Mouse (Mus musculus) forebrain, embryonic 12.5 days (tissue): ENCODE results near the gene Sfxn2. TPM values are rescaled to one million over a fixed set of nuclear protein-coding genes. Genes with fewer than 3 reads are reported as not detected.

Experiments
- ATAC-seq: fragments of 200-750 bp; cut with Nextera tagmentation; 2 replicates; pipeline ENCODE4 v1.8.0; 2017; ENCODE audit warnings: moderate TSS enrichment; ENCODE audit not compliant: low FRiP score
- H3K27ac ChIP-seq: fragments of 300-500 bp; sonication (generic); 2 replicates; pipeline ENCODE4 v1.5.1; 2016; ENCODE audit warnings: mild to moderate bottlenecking
- H3K27me3 ChIP-seq: fragments of 300-500 bp; sonication (generic); 2 replicates; pipeline ENCODE4 v1.6.1; 2016; ENCODE audit warnings: mild to moderate bottlenecking
- H3K36me3 ChIP-seq: fragments of 300-500 bp; sonication (generic); replicated peaks from 2 replicates; pipeline ENCODE4 v1.6.1; 2016; ENCODE audit warnings: mild to moderate bottlenecking
- H3K4me1 ChIP-seq: fragments of 300-500 bp; sonication (generic); 2 replicates; pipeline ENCODE4 v1.6.1; 2016
- H3K4me2 ChIP-seq: fragments of 300-500 bp; sonication (generic); 2 replicates; pipeline ENCODE4 v1.6.1; 2016; ENCODE audit warnings: mild to moderate bottlenecking, moderate library complexity
- H3K4me3 ChIP-seq: fragments of 300-500 bp; sonication (generic); replicated peaks from 2 replicates; pipeline ENCODE4 v1.5.1; 2016; ENCODE audit warnings: mild to moderate bottlenecking
- H3K9ac ChIP-seq: fragments of 300-500 bp; sonication (generic); 2 replicates; pipeline ENCODE4 v1.6.1; 2016; ENCODE audit warnings: mild to moderate bottlenecking
- H3K9me3 ChIP-seq: fragments of 300-500 bp; sonication (generic); 2 replicates; pipeline ENCODE4 v1.6.1; 2016
- WGBS: fragments of 180-500 bp; shearing (Covaris S2); methylation state at CpG from one replicate; pipeline ENCODE4 v1.1.7; 2016; 5-methylcytosine and 5-hydroxymethylcytosine counted together
- polyA plus RNA-seq: library from polyadenylated mRNA; unstranded; fragments of >200 nt; fragmentation: Nextera tagmentation; extraction: Ambion mirVana; gene quantifications from 2 replicates; pipeline ENCODE4 v1.2.1, GENCODE M21; 2016

Sfxn2 gene
- polyA plus RNA-seq, 1 experiment from 2014 or later: 12.2 TPM

GRCm38 (mm10) chr19:46531071-46532030 is 41.8 kb upstream of the Sfxn2 start:
- WGBS: 6% methylated on average over 16 of the region's 16 CpGs

GRCm38 (mm10) chr19:46532031-46532688 is 41.0 kb upstream of the Sfxn2 start:
- peak overlapping the region; percentile 65; the same call in 1 of the 2 replicates for H3K27ac ChIP-seq
- H3K4me1 ChIP-seq: peaks cover 76% of the 10 kb centered on the region
- no peak for ATAC-seq
- no peak overlapping the region for H3K4me3 ChIP-seq
- H3K9me3 ChIP-seq: no peaks in the 10 kb centered on the region
- H3K4me2 ChIP-seq: no peak overlapping the region
- H3K36me3 ChIP-seq: peaks cover 9% of the 10 kb centered on the region; the same call in 1 of the 2 replicates
- H3K9ac ChIP-seq: no peak overlapping the region
- WGBS: 8% methylated on average over 10 of the region's 10 CpGs
- H3K27me3 ChIP-seq: no peaks in the 10 kb centered on the region

More at GRCm38 (mm10) chr19:46531071-46532030, 41.8 kb upstream of the Sfxn2 start:
- peak overlapping the region; percentile 40 for H3K9ac ChIP-seq
- H3K27ac ChIP-seq: peak overlapping the region; percentile 95
- no peak overlapping the region for H3K4me3 ChIP-seq
- peak overlapping the region; percentile 8; the same call in 1 of the 2 replicates for H3K4me2 ChIP-seq
- no peaks in the 10 kb centered on the region for H3K9me3 ChIP-seq
- no peaks in the 10 kb centered on the region for H3K27me3 ChIP-seq
- ATAC-seq: no peak
- H3K36me3 ChIP-seq: peaks cover 8% of the 10 kb centered on the region; the same call in 1 of the 2 replicates
- H3K4me1 ChIP-seq: peaks cover 83% of the 10 kb centered on the region

- no peaks in the 10 kb centered on the region for H3K27me3 ChIP-seq
- WGBS: 51% methylated on average over 4 of the region's 4 CpGs
- H3K4me2 ChIP-seq: no peak overlapping the region
- H3K27ac ChIP-seq: peak overlapping the region; percentile 25; the same call in 1 of the 2 replicates
- H3K36me3 ChIP-seq: peaks cover 9% of the 10 kb centered on the region; the same call in 1 of the 2 replicates
- no peaks in the 10 kb centered on the region for H3K9me3 ChIP-seq
- peaks cover 67% of the 10 kb centered on the region for H3K4me1 ChIP-seq
- no peak for ATAC-seq
- no peak overlapping the region for H3K4me3 ChIP-seq
- H3K9ac ChIP-seq: no peak overlapping the region
Observed at GRCm38 (mm10) chr19:46533066-46533465, 40.1 kb upstream of the Sfxn2 start.

- Histone ChIP-seq H3K9me3 (no peaks in the 10 kb centered on the region), H3K9ac (no peak overlapping the region), H3K27me3 (no peaks in the 10 kb centered on the region), H3K27ac (0 out of 2 replicates have a peak overlapping the region, but pooled peaks have one; percentile 25), H3K4me2 (no peak overlapping the region), H3K36me3 (peaks cover 9% of the 10 kb centered on the region; the same call in 1 of the 2 replicates), H3K4me3 (no peak overlapping the region), H3K4me1 (peaks cover 63% of the 10 kb centered on the region)
- WGBS: 71% methylated on average over 5 of the region's 5 CpGs
- ATAC-seq: no peak
Observed at GRCm38 (mm10) chr19:46533525-46533924, 39.6 kb upstream of the Sfxn2 start.

- H3K36me3 ChIP-seq: peaks cover 13% of the 10 kb centered on the region
- no peak for ATAC-seq
- no peak overlapping the region for H3K4me3 ChIP-seq
- H3K4me2 ChIP-seq: no peak overlapping the region
- no peak overlapping the region for H3K9ac ChIP-seq
- H3K27me3 ChIP-seq: no peaks in the 10 kb centered on the region
- H3K4me1 ChIP-seq: peaks cover 52% of the 10 kb centered on the region
- H3K27ac ChIP-seq: no peak overlapping the region
- H3K9me3 ChIP-seq: no peaks in the 10 kb centered on the region
- 53% methylated on average over 6 of the region's 6 CpGs for WGBS
Observed at GRCm38 (mm10) chr19:46534542-46535098, 38.5 kb upstream of the Sfxn2 start.

- Histone ChIP-seq H3K36me3 (peaks cover 41% of the 10 kb centered on the region), H3K27me3 (no peaks in the 10 kb centered on the region), H3K4me2 (no peak overlapping the region), H3K9ac (no peak overlapping the region), H3K4me3 (no peak overlapping the region), H3K9me3 (no peaks in the 10 kb centered on the region; the same call in 1 of the 2 replicates), H3K27ac (no peak overlapping the region), H3K4me1 (peaks cover 24% of the 10 kb centered on the region)
- no peak for ATAC-seq
- 92% methylated on average over 9 of the region's 9 CpGs for WGBS
Observed at GRCm38 (mm10) chr19:46537357-46537756, 35.8 kb upstream of the Sfxn2 start.

GRCm38 (mm10) chr19:46538213-46538612 is 35.0 kb upstream of the Sfxn2 start:
- no peak overlapping the region for H3K9ac ChIP-seq
- H3K4me3 ChIP-seq: no peak overlapping the region
- H3K4me2 ChIP-seq: no peak overlapping the region
- H3K9me3 ChIP-seq: no peaks in the 10 kb centered on the region; the same call in 1 of the 2 replicates
- no peaks in the 10 kb centered on the region for H3K27me3 ChIP-seq
- no peak for ATAC-seq
- peaks cover 49% of the 10 kb centered on the region for H3K36me3 ChIP-seq
- no peak overlapping the region for H3K27ac ChIP-seq
- WGBS: 88% methylated on average over 6 of the region's 6 CpGs
- H3K4me1 ChIP-seq: peaks cover 16% of the 10 kb centered on the region

GRCm38 (mm10) chr19:46542750-46543149 is 30.4 kb upstream of the Sfxn2 start:
- no peak for ATAC-seq
- no peaks in the 10 kb centered on the region for H3K27me3 ChIP-seq
- peaks cover 57% of the 10 kb centered on the region for H3K36me3 ChIP-seq
- no peaks in the 10 kb centered on the region; the same call in 1 of the 2 replicates for H3K9me3 ChIP-seq
- 88% methylated on average over 8 of the region's 8 CpGs for WGBS
- H3K27ac ChIP-seq: no peak overlapping the region
- H3K4me1 ChIP-seq: peaks cover 5% of the 10 kb centered on the region; the same call in 1 of the 2 replicates
- H3K4me2 ChIP-seq: no peak overlapping the region
- no peak overlapping the region for H3K9ac ChIP-seq
- H3K4me3 ChIP-seq: no peak overlapping the region

- Histone ChIP-seq H3K9ac (no peak overlapping the region), H3K4me2 (no peak overlapping the region), H3K4me3 (no peak overlapping the region), H3K9me3 (no peaks in the 10 kb centered on the region), H3K27me3 (no peaks in the 10 kb centered on the region), H3K4me1 (peaks cover 11% of the 10 kb centered on the region; the same call in 1 of the 2 replicates), H3K36me3 (peaks cover 56% of the 10 kb centered on the region), H3K27ac (peak overlapping the region; percentile 75)
- ATAC-seq: no peak
- WGBS: 70% methylated on average over 6 of the region's 6 CpGs
Observed at GRCm38 (mm10) chr19:46547565-46547964, 25.6 kb upstream of the Sfxn2 start.

- no peaks in the 10 kb centered on the region for H3K9me3 ChIP-seq
- ATAC-seq: no peak
- peaks cover 11% of the 10 kb centered on the region; the same call in 1 of the 2 replicates for H3K4me1 ChIP-seq
- WGBS: 57% methylated on average over 10 of the region's 10 CpGs
- peaks cover 51% of the 10 kb centered on the region for H3K36me3 ChIP-seq
- no peaks in the 10 kb centered on the region for H3K27me3 ChIP-seq
- H3K4me2 ChIP-seq: no peak overlapping the region
- peak overlapping the region; percentile 75 for H3K27ac ChIP-seq
- H3K4me3 ChIP-seq: no peak overlapping the region
- H3K9ac ChIP-seq: peak overlapping the region; percentile 4; the same call in 1 of the 2 replicates
Observed at GRCm38 (mm10) chr19:46548110-46548509, 25.1 kb upstream of the Sfxn2 start.

- WGBS: 93% methylated on average over 4 of the region's 4 CpGs
- ATAC-seq: no peak
- Histone ChIP-seq H3K4me1 (peaks cover 19% of the 10 kb centered on the region; the same call in 1 of the 2 replicates), H3K9ac (no peak overlapping the region), H3K27me3 (no peaks in the 10 kb centered on the region), H3K4me3 (no peak overlapping the region), H3K27ac (no peak overlapping the region), H3K36me3 (peaks cover 58% of the 10 kb centered on the region), H3K4me2 (no peak overlapping the region), H3K9me3 (no peaks in the 10 kb centered on the region)
Observed at GRCm38 (mm10) chr19:46550385-46550784, 22.8 kb upstream of the Sfxn2 start.

GRCm38 (mm10) chr19:46552496-46552895 is 20.7 kb upstream of the Sfxn2 start:
- no peak overlapping the region for H3K4me3 ChIP-seq
- H3K36me3 ChIP-seq: peaks cover 69% of the 10 kb centered on the region
- no peaks in the 10 kb centered on the region for H3K9me3 ChIP-seq
- H3K4me2 ChIP-seq: no peak overlapping the region
- 78% methylated on average over 4 of the region's 4 CpGs for WGBS
- H3K27me3 ChIP-seq: no peaks in the 10 kb centered on the region
- peaks cover 16% of the 10 kb centered on the region; the same call in 1 of the 2 replicates for H3K4me1 ChIP-seq
- H3K9ac ChIP-seq: no peak overlapping the region
- no peak overlapping the region for H3K27ac ChIP-seq
- no peak for ATAC-seq
